In the genomic region with DNA sequence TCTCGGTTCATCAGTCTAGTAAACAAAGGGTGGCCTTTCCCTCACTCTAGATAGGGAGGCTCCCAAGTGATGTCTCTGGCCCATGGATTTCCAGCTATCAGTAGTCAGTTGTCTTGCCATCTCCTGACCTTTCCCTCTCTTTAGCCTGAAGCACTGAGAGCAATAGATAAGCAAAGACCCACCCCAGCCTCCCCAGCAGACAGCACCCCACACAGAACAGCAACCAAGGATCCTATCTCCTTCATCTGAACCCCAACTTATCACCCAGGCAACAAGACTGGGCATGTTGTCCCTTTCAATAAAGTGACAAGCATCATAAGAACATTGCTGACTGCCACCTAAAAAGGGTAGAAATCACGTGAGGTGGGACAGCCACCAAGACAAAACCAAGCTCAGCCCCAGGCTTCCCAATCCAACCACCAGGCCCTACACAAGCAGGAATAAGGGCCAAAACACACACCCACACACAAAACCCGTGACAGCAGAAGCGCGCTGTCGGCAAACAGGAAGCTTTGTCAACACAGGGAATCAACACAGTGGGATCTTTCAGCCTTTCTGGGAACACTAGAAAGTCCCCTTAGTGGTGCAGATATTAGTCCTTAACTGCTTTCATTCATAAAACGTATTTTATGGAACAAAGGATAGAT, we compare ENCODE assay signal across 8 mouse cellular contexts. TPM values are rescaled to one million over a fixed set of nuclear protein-coding genes. Genes with fewer than 3 reads are reported as not detected.
DNase-seq lines count a peak whose midpoint lies in the region; ATAC-seq and TF ChIP-seq lines count a peak whose summit lies in the region.

No protein-coding gene starts in this region.

- H3K4me1 ChIP-seq in bone marrow macrophage, adult 2 months (ENCODE audit: control insufficient read depth, insufficient read depth, low read length), result peaks cover 56% of the 10 kb centered on the region
- peaks cover 13% of the 10 kb centered on the region for H3K4me1 ChIP-seq in forebrain, postnatal 0 days (ENCODE audit: insufficient read depth)
- H3K4me1 ChIP-seq in kidney, embryonic 15.5 days, result peaks cover 54% of the 10 kb centered on the region
- peaks cover 34% of the 10 kb centered on the region for H3K4me1 ChIP-seq in lung, embryonic 16.5 days (replicated peaks; ENCODE audit: control insufficient read depth, insufficient read depth, low read length)
- H3K4me1 ChIP-seq in stomach, embryonic 14.5 days (ENCODE audit: control insufficient read depth, insufficient read depth, low read length), result peaks cover 31% of the 10 kb centered on the region

- no peaks in the 10 kb centered on the region for H3K36me3 ChIP-seq in forebrain, postnatal 0 days (ENCODE audit: insufficient read depth)
- H3K36me3 ChIP-seq in kidney, embryonic 15.5 days, result no peaks in the 10 kb centered on the region
- no peaks in the 10 kb centered on the region for H3K36me3 ChIP-seq in lung, embryonic 16.5 days (ENCODE audit: control insufficient read depth, insufficient read depth, low read length)
- no peaks in the 10 kb centered on the region for H3K36me3 ChIP-seq in stomach, embryonic 14.5 days (ENCODE audit: control insufficient read depth, insufficient read depth, low read length)

- H3K4me2 ChIP-seq in forebrain, postnatal 0 days (ENCODE audit: low read depth), result peak overlapping the region; percentile 76
- peak overlapping the region; percentile 92 for H3K4me2 ChIP-seq in kidney, embryonic 15.5 days
- H3K4me2 ChIP-seq in lung, embryonic 16.5 days (ENCODE audit: low read depth, low read length), result peak overlapping the region; percentile 89
- H3K4me2 ChIP-seq in stomach, embryonic 14.5 days (replicated peaks; ENCODE audit: low read depth, low read length), result peak overlapping the region; percentile 90

- no peaks in the 10 kb centered on the region for H3K9me3 ChIP-seq in forebrain, postnatal 0 days (ENCODE audit: low read length)
- no peaks in the 10 kb centered on the region for H3K9me3 ChIP-seq in kidney, embryonic 15.5 days (replicated peaks)
- H3K9me3 ChIP-seq in lung, embryonic 16.5 days (ENCODE audit: control insufficient read depth, low read length), result no peaks in the 10 kb centered on the region
- H3K9me3 ChIP-seq in stomach, embryonic 14.5 days (ENCODE audit: control insufficient read depth, low read depth, low read length), result no peaks in the 10 kb centered on the region

- peak overlapping the region; percentile 76 for H3K4me3 ChIP-seq in bone marrow macrophage, adult 2 months (ENCODE audit: insufficient read depth, low read length)
- peak overlapping the region; percentile 91 for H3K4me3 ChIP-seq in forebrain, postnatal 0 days (ENCODE audit: low read depth, low read length)
- peak overlapping the region; percentile 82 for H3K4me3 ChIP-seq in kidney, embryonic 15.5 days (replicated peaks)
- H3K4me3 ChIP-seq in lung, embryonic 16.5 days (ENCODE audit: low read length), result peak overlapping the region; percentile 79
- peak overlapping the region; percentile 79 for H3K4me3 ChIP-seq in stomach, embryonic 14.5 days (ENCODE audit: low read depth, low read length)

- no peaks in the 10 kb centered on the region for H3K27me3 ChIP-seq in forebrain, postnatal 0 days (ENCODE audit: insufficient read depth, low read length)
- no peaks in the 10 kb centered on the region for H3K27me3 ChIP-seq in kidney, embryonic 15.5 days
- H3K27me3 ChIP-seq in lung, embryonic 16.5 days (ENCODE audit: control insufficient read depth, insufficient read depth, low read depth, low read length), result no peaks in the 10 kb centered on the region
- H3K27me3 ChIP-seq in stomach, embryonic 14.5 days (ENCODE audit: control insufficient read depth, insufficient read depth, low read length), result no peaks in the 10 kb centered on the region

- peak; percentile 31 to 46 for DNase-seq in frontal cortex, postnatal 36 days (ENCODE audit: low spot score in 2 of 2)
- DNase-seq in frontal cortex, postnatal 10 days (ENCODE audit: low spot score in 2 of 2), result no peak
- DNase-seq in forebrain, postnatal 0 days, result peak; percentile 50
- no peak for DNase-seq in adrenal gland, postnatal 25 days

- peak overlapping the region; percentile 82 for H3K27ac ChIP-seq in bone marrow macrophage, adult 2 months (ENCODE audit: insufficient read depth, low read depth, low read length)
- H3K27ac ChIP-seq in forebrain, postnatal 0 days (ENCODE audit: low read depth, low read length), result peak overlapping the region; percentile 87; the same call in 1 of the 2 replicates
- peak overlapping the region; percentile 67; the same call in 1 of the 2 replicates for H3K27ac ChIP-seq in kidney, embryonic 15.5 days
- no peak overlapping the region for H3K27ac ChIP-seq in lung, embryonic 16.5 days (ENCODE audit: low read length)
- no peak overlapping the region; the same call in 1 of the 2 replicates for H3K27ac ChIP-seq in stomach, embryonic 14.5 days (ENCODE audit: low read length)

- H3K9ac ChIP-seq in forebrain, postnatal 0 days, result peak overlapping the region; percentile 95
- H3K9ac ChIP-seq in kidney, embryonic 15.5 days, result peak overlapping the region; percentile 67
- peak overlapping the region; percentile 82 for H3K9ac ChIP-seq in lung, embryonic 16.5 days (ENCODE audit: low read length)
- peak overlapping the region; percentile 68 for H3K9ac ChIP-seq in stomach, embryonic 14.5 days (replicated peaks; ENCODE audit: low read depth, low read length)

- TF ChIP-seq CTCF in bone marrow macrophage, adult 2 months (IDR thresholded peaks at IDR 0.05; ENCODE audit: low read depth, low read length), result no peak
- no peak for TF ChIP-seq CTCF in forebrain, postnatal 0 days (IDR thresholded peaks at IDR 0.05; ENCODE audit: low read depth)

- TF ChIP-seq POLR2A in bone marrow macrophage, adult 2 months (IDR thresholded peaks at IDR 0.05; ENCODE audit: borderline replicate concordance, low read depth, low read length), result no peak

- WGBS in forebrain, postnatal 0 days, result 10% methylated on average over 7 of the region's 7 CpGs
- 16% methylated on average over 7 of the region's 7 CpGs for WGBS in kidney, embryonic 15.5 days
- 16% methylated on average over 7 of the region's 7 CpGs for WGBS in lung, embryonic 16.5 days
- 15% methylated on average over 7 of the region's 7 CpGs for WGBS in stomach, embryonic 14.5 days

- ATAC-seq in forebrain, postnatal 0 days, result no peak; the same call in 1 of the 2 replicates
- no peak for ATAC-seq in kidney, embryonic 15.5 days (replicated peaks; ENCODE audit: low FRiP score)
- ATAC-seq in lung, embryonic 16.5 days (ENCODE audit: low read depth), result no peak
- ATAC-seq in stomach, embryonic 14.5 days (ENCODE audit: insufficient number of reproducible peaks, insufficient read depth, low FRiP score, low read depth), result no peak

RNA-seq across cellular contexts. Expression of gene Lpin1, which starts 22.2 kb away (rescaled TPM):
- 16.2 and 19.6 TPM in 2 replicates for polyA plus RNA-seq in bone marrow macrophage, adult 2 months (2012; ENCODE audit: insufficient read depth, insufficient read length, missing spikeins)
- 14.5 and 15.4 TPM in 2 replicates for total RNA-seq in forebrain, postnatal 0 days (2014; rRNA removed)
- polyA plus RNA-seq in forebrain, postnatal 0 days (2015; fragmentation: Nextera tagmentation; extraction: Ambion mirVana), result 5.5 and 8.4 TPM in 2 replicates
- 5.5 and 6.8 TPM in 2 replicates for polyA plus RNA-seq in kidney, embryonic 15.5 days (2015; fragmentation: Nextera tagmentation; extraction: Ambion mirVana)
- 8.1 and 9.3 TPM in 2 replicates for polyA plus RNA-seq in lung, embryonic 16.5 days (2015; fragmentation: Nextera tagmentation; extraction: Ambion mirVana)
- polyA plus RNA-seq in stomach, embryonic 14.5 days (2014; fragmentation: Nextera tagmentation; extraction: Ambion mirVana), result 4.8 and 6.5 TPM in 2 replicates
- total RNA-seq in adrenal gland, postnatal 25 days (2021), result 53.1 and 72.2 TPM in 2 replicates

Comparison
In these comparisons a context has a peak if more than half of its experiments do, and no peak if none do; other contexts are left out.
1. DNase-seq: peak in frontal cortex, postnatal 36 days (2 of 2) and forebrain, postnatal 0 days (single experiment); none in frontal cortex, postnatal 10 days (0 of 2) and adrenal gland, postnatal 25 days (single experiment).
2. H3K27ac ChIP-seq: peak in bone marrow macrophage, adult 2 months (single experiment), forebrain, postnatal 0 days (single experiment) and kidney, embryonic 15.5 days (single experiment); none in lung, embryonic 16.5 days (single experiment) and stomach, embryonic 14.5 days (single experiment).
3. Peak in every context shown above with its lines, with median percentiles within 50 percentile points of each other: H3K4me3 ChIP-seq, H3K4me2 ChIP-seq and H3K9ac ChIP-seq.